Mouse (Mus musculus): ENCODE results near the gene Tmem238l. TPM values are rescaled to one million over a fixed set of nuclear protein-coding genes. Genes with fewer than 3 reads are reported as not detected.

Tmem238l gene
- polyA plus RNA-seq (2015; fragmentation: Illumina TruSeq; extraction: RNeasy Lipid Tissue Mini Kit (QIAGEN cat#74804); ENCODE audit: insufficient read depth, low replicate concordance) = not detected

GRCm38 (mm10) chr11:66956303-66956702, at the start of gene Tmem238l:
TSS of gene Tmem238l (plus strand) at chr11:66956638.

DNA sequence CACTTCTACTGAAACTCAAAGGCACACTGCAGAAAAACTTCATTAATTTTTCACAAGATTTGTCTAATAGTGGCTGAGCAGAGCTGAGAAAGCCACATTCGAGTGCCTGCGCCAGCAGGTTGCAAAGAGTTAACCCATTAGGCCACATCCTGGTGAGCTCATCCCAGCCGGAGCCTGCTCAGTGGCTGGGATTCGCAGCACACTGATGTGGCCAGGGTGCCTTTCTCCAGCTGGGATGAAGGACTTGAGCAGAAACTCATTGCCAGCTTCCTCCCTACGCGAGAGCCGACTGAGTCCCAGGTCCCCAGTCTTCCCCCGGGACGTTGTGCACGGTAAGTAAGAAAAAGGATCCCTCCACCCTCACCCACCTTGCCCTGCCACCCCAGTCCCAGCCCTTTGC, 44.6 kb upstream of the Tmem238l start, which contains the start of gene Pirt:
Gene Pirt, plus strand, starts transcription at position 171 of the 400 bp plus-strand sequence.

Other genes starting within 250 kb of the Tmem238l start
- gene Pirt, start 44.7 kb upstream of the Tmem238l start, polyA plus RNA-seq (2015; fragmentation: Illumina TruSeq; extraction: RNeasy Lipid Tissue Mini Kit (QIAGEN cat#74804); ENCODE audit: insufficient read depth, low replicate concordance) = not detected
- 2.8 TPM for gene Tmem220, start 68.5 kb downstream of the Tmem238l start, polyA plus RNA-seq (2015; fragmentation: Illumina TruSeq; extraction: RNeasy Lipid Tissue Mini Kit (QIAGEN cat#74804); ENCODE audit: insufficient read depth, low replicate concordance)
- 58.2 TPM for gene Adprm, start 96.0 kb downstream of the Tmem238l start, polyA plus RNA-seq (2015; fragmentation: Illumina TruSeq; extraction: RNeasy Lipid Tissue Mini Kit (QIAGEN cat#74804); ENCODE audit: insufficient read depth, low replicate concordance)
- gene Sco1, start 96.0 kb downstream of the Tmem238l start, polyA plus RNA-seq (2015; fragmentation: Illumina TruSeq; extraction: RNeasy Lipid Tissue Mini Kit (QIAGEN cat#74804); ENCODE audit: insufficient read depth, low replicate concordance) = 11.8 TPM
- not detected for gene Myh3, start 121.7 kb downstream of the Tmem238l start, polyA plus RNA-seq (2015; fragmentation: Illumina TruSeq; extraction: RNeasy Lipid Tissue Mini Kit (QIAGEN cat#74804); ENCODE audit: insufficient read depth, low replicate concordance)
- not detected for gene Myh2, start 214.4 kb downstream of the Tmem238l start, polyA plus RNA-seq (2015; fragmentation: Illumina TruSeq; extraction: RNeasy Lipid Tissue Mini Kit (QIAGEN cat#74804); ENCODE audit: insufficient read depth, low replicate concordance)
- 0.39 TPM for gene Myh1, start 243.4 kb downstream of the Tmem238l start, polyA plus RNA-seq (2015; fragmentation: Illumina TruSeq; extraction: RNeasy Lipid Tissue Mini Kit (QIAGEN cat#74804); ENCODE audit: insufficient read depth, low replicate concordance)